Mouse (Mus musculus): ENCODE measurements around the gene Sox3. TPM values are rescaled to one million over a fixed set of nuclear protein-coding genes. Genes with fewer than 3 reads are reported as not detected.

The Sox3 gene
- polyA plus RNA-seq, 1 experiment from 2014 or later, result 0.67 TPM

GRCm38 (mm10) chrX:60891329-60892095 is 1.7 kb downstream of the Sox3 start:
- ATAC-seq (ENCODE audit: low read depth), result no peak
- WGBS, result 18% methylated on average over 38 of the region's 43 CpGs
- Histone ChIP-seq H3K27ac (ENCODE audit: low read depth, low read length) (no peak overlapping the region), H3K9ac (replicated peaks; ENCODE audit: low read depth, low read length) (0 out of 2 replicates have a peak overlapping the region, but pooled peaks have one; percentile 44), H3K4me3 (ENCODE audit: low read depth, low read length) (peak overlapping the region; percentile 43), H3K4me1 (ENCODE audit: control insufficient read depth, insufficient read depth, low read length) (no peaks in the 10 kb centered on the region), H3K4me2 (ENCODE audit: low read depth, low read length) (peak overlapping the region; percentile 59), H3K27me3 (ENCODE audit: control insufficient read depth, insufficient read depth, low read length) (no peaks in the 10 kb centered on the region), H3K36me3 (ENCODE audit: control insufficient read depth, insufficient read depth, low read length) (no peaks in the 10 kb centered on the region), H3K9me3 (ENCODE audit: control insufficient read depth, low read length) (no peaks in the 10 kb centered on the region)

DNA sequence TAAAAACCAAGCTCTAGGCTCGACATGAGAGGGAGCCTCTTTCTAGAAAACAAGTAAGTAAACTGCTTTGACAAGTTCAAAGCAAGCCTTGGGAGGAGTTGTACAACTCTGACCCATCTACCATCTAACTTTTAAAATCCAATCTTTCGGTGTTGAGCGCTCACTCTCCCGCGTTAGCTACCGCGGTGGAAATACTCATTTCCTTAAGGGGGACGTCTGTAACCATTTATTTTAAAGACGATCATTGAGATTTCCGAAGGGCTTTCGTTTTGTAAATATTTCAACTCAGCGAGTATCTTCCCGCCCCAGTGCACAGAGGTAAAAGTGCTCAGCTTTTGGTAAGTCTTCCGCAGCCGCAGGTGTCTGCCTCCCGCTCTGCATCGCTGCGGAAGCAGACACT is 2.6 kb downstream of the Sox3 start:
- peak overlapping the region; percentile 59; the same call in 1 of the 2 replicates for H3K4me2 ChIP-seq (ENCODE audit: low read depth, low read length)
- no peak for ATAC-seq (ENCODE audit: low read depth)
- WGBS, result 16% methylated on average over 18 of the region's 18 CpGs
- H3K9me3 ChIP-seq (ENCODE audit: control insufficient read depth, low read length), result no peaks in the 10 kb centered on the region
- no peak overlapping the region for H3K9ac ChIP-seq (replicated peaks; ENCODE audit: low read depth, low read length)
- no peak overlapping the region for H3K27ac ChIP-seq (ENCODE audit: low read depth, low read length)
- no peak overlapping the region; the same call in 1 of the 2 replicates for H3K4me3 ChIP-seq (ENCODE audit: low read depth, low read length)
- no peaks in the 10 kb centered on the region for H3K36me3 ChIP-seq (ENCODE audit: control insufficient read depth, insufficient read depth, low read length)
- H3K27me3 ChIP-seq (ENCODE audit: control insufficient read depth, insufficient read depth, low read length), result no peaks in the 10 kb centered on the region
- no peaks in the 10 kb centered on the region for H3K4me1 ChIP-seq (ENCODE audit: control insufficient read depth, insufficient read depth, low read length)

DNA sequence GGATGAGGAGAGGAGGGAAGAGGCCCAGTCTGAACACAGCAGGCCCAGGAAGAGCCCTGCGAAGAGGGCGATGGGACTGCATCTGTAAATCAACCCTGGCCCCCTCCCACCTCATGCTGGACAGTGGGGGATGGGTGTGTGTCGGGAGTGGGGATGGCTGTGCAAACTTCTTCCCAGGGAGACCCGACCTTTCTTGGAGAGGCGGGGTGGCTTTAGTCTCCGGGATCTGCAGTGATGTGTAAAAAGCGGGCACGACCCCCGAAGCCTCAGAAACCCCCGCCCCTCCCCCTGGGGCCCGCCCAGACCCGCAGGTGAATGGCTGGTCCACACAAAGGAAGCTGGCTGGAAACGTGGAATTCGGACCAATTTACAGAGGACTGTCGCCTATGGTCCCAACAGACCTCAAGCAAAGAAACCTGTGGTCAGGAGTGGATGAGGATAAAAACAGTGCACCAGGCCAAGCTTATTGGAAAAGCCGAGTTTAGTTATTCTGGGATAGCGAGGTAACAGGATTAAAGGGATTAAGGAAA is 3.2 kb downstream of the Sox3 start:
- ATAC-seq (ENCODE audit: low read depth), result no peak
- H3K27me3 ChIP-seq (ENCODE audit: control insufficient read depth, insufficient read depth, low read length), result no peaks in the 10 kb centered on the region
- no peaks in the 10 kb centered on the region for H3K4me1 ChIP-seq (ENCODE audit: control insufficient read depth, insufficient read depth, low read length)
- no peaks in the 10 kb centered on the region for H3K36me3 ChIP-seq (ENCODE audit: control insufficient read depth, insufficient read depth, low read length)
- 10% methylated on average over 17 of the region's 17 CpGs for WGBS
- no peak overlapping the region for H3K9ac ChIP-seq (replicated peaks; ENCODE audit: low read depth, low read length)
- no peak overlapping the region for H3K27ac ChIP-seq (ENCODE audit: low read depth, low read length)
- H3K9me3 ChIP-seq (ENCODE audit: control insufficient read depth, low read length), result no peaks in the 10 kb centered on the region
- H3K4me3 ChIP-seq (ENCODE audit: low read depth, low read length), result no peak overlapping the region
- no peak overlapping the region; the same call in 1 of the 2 replicates for H3K4me2 ChIP-seq (ENCODE audit: low read depth, low read length)
